Mouse (Mus musculus): Measurements from ENCODE around the gene 4930524N10Rik. TPM values are rescaled to one million over a fixed set of nuclear protein-coding genes. Genes with fewer than 3 reads are reported as not detected.

The 4930524N10Rik gene
- polyA plus RNA-seq (2016; fragmentation: Nextera tagmentation; extraction: Ambion mirVana) = not detected in 2 replicates

DNA sequence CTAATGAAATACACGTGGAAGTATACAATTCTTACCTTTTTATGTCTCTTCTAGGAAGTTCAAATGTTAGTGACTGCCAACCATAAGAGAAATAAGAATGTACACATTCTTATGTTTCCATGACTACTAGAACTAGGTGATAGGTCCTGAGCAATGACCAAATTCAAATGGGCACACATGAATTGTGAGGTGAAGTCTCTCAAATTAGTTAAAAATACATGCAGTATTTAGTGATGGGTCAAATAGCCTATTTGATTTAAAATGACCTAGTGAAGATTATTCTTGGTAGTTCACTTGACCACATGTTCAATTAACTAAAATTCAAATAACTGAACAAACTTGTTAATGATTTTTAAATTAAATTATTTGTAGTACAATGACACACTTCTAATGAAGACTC is at the start of gene 4930524N10Rik:
Gene 4930524N10Rik, minus strand, starts transcription at position 101 of the 400 bp plus-strand sequence.
- 24% methylated on average over 1 of the region's 1 CpGs for WGBS
- Histone ChIP-seq H3K27me3 (replicated peaks) (no peaks in the 10 kb centered on the region), H3K9ac (no peak within 1 kb of the TSS), H3K4me3 (no peak within 1 kb of the TSS), H3K4me1 (replicated peaks) (no peaks in the 10 kb centered on the region), H3K4me2 (no peak within 1 kb of the TSS), H3K36me3 (no peaks in the 10 kb centered on the region), H3K27ac (ENCODE audit: poor library complexity, severe bottlenecking) (no peak within 1 kb of the TSS), H3K9me3 (replicated peaks) (peaks cover 4% of the 10 kb centered on the region)
- ATAC-seq (ENCODE audit: insufficient number of reproducible peaks, low FRiP score) = no peak

DNA sequence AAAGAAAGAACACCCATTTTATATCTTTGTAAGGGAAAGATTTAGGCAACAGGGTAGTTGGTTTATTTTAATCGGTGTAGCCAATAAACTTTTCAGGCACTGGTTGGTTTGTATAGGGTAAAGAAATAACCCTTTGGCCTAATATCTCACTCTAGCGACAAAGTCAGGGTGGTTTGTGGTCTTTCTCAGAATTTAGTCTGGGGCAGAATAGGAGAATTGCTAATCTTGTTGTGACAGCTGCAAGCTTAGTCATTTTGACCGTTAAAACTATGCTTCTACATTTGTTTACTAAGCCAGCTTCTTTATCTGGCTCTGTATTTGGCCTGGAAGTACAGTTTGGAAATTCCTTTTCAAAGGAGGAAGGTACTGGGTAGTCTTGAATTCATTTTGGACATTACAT is 6.8 kb upstream of the 4930524N10Rik start:
- Histone ChIP-seq H3K4me3 (no peak overlapping the region), H3K9me3 (replicated peaks) (peaks cover 16% of the 10 kb centered on the region), H3K4me1 (replicated peaks) (no peaks in the 10 kb centered on the region), H3K9ac (no peak overlapping the region), H3K36me3 (no peaks in the 10 kb centered on the region), H3K27ac (ENCODE audit: poor library complexity, severe bottlenecking) (no peak overlapping the region), H3K27me3 (replicated peaks) (no peaks in the 10 kb centered on the region), H3K4me2 (no peak overlapping the region)
- 67% methylated on average over 3 of the region's 3 CpGs for WGBS
- ATAC-seq (ENCODE audit: insufficient number of reproducible peaks, low FRiP score) = no peak

DNA sequence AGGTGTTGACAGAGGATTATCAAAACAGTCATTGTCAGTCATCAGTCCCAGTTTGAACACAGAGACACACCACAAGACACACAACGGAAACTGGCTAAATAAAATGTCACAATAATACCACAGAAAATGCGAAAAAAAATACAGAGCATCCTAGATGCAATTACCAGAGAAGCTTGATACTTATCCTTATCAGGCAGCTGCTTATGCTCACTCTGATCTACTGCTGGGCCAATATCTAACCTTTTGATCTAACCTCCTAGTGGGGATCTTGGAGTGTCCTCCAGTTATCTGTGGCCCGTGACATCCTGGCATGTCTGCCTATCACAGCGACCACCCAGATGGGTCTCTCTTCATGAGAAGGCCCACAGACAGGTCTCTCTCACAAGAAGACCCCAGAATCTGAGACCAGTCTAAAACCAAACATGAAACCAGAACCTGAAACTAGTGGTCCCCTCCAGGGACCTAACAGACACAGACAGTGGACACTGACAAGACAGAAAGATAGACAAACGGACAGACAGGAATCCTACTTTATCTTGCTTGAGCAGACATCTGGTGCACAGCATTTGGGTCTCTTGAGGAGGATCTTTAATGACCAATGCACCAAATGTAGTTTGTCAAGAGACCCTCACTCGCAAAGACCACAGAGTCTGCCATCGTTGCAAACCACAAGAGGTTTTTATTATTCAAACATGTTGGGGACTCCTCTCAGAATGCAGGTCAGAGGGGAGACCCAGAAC is 6.3 kb upstream of the 4930524N10Rik start:
- Histone ChIP-seq H3K27ac (ENCODE audit: poor library complexity, severe bottlenecking) (no peak overlapping the region), H3K27me3 (replicated peaks) (no peaks in the 10 kb centered on the region), H3K9me3 (replicated peaks) (peaks cover 16% of the 10 kb centered on the region), H3K4me1 (replicated peaks) (no peaks in the 10 kb centered on the region), H3K4me3 (no peak overlapping the region), H3K9ac (no peak overlapping the region), H3K36me3 (no peaks in the 10 kb centered on the region), H3K4me2 (no peak overlapping the region)
- 68% methylated on average over 7 of the region's 7 CpGs for WGBS
- ATAC-seq (ENCODE audit: insufficient number of reproducible peaks, low FRiP score) = no peak

DNA sequence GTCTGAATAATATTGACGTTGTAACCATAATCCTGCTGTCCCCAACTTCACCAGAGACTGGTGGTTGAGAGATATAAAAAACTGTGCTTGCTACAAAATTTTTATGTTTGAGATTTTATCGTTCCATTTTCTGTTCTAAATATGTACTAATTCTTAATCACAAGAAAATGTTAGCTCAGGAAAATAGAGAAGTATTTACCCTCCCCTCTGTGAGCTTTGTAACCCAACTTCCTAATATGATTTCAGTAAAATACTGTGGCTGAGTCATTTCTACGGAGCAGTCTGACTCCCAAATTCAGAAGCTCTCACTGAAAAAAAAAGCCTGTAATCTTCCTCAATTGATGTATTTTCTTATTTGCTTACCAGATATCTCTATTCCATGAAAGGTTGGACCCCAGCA is 4.7 kb upstream of the 4930524N10Rik start:
- 75% methylated on average over 3 of the region's 3 CpGs for WGBS
- H3K27ac ChIP-seq (ENCODE audit: poor library complexity, severe bottlenecking) = no peak overlapping the region
- no peak for ATAC-seq (ENCODE audit: insufficient number of reproducible peaks, low FRiP score)
- no peaks in the 10 kb centered on the region for H3K4me1 ChIP-seq (replicated peaks)
- H3K36me3 ChIP-seq = no peaks in the 10 kb centered on the region
- H3K4me2 ChIP-seq = no peak overlapping the region
- H3K4me3 ChIP-seq = no peak overlapping the region
- no peak overlapping the region for H3K9ac ChIP-seq
- H3K27me3 ChIP-seq (replicated peaks) = no peaks in the 10 kb centered on the region
- peaks cover 16% of the 10 kb centered on the region for H3K9me3 ChIP-seq (replicated peaks)

Other genes with a start within 250 kb of the 4930524N10Rik start
- gene Gm15140, start 222.7 kb downstream of the 4930524N10Rik start, polyA plus RNA-seq (2016; fragmentation: Nextera tagmentation; extraction: Ambion mirVana) = not detected in 2 replicates
- not detected in 2 replicates for gene Samt4, start 138.6 kb upstream of the 4930524N10Rik start, polyA plus RNA-seq (2016; fragmentation: Nextera tagmentation; extraction: Ambion mirVana)
- gene Samt2, start 236.0 kb upstream of the 4930524N10Rik start, polyA plus RNA-seq (2016; fragmentation: Nextera tagmentation; extraction: Ambion mirVana) = not detected in 2 replicates